Mouse (Mus musculus): Measurements from ENCODE around the gene Ly6g5b.
A peak's percentile ranks its signal among the peaks of the same experiment; 100 is the strongest.
"Not testable (repeated sequence)": the region's sequence is repeated elsewhere in the genome, so short reads cannot be mapped to it uniquely, and the experiment has no call there.

Ly6g5b gene

GRCm38 (mm10) chr17:35140490-35140996 lies 25.3 kb upstream of the Ly6g5b start:
- DNase-seq (ENCODE audit: low spot score) = no peak

DNA sequence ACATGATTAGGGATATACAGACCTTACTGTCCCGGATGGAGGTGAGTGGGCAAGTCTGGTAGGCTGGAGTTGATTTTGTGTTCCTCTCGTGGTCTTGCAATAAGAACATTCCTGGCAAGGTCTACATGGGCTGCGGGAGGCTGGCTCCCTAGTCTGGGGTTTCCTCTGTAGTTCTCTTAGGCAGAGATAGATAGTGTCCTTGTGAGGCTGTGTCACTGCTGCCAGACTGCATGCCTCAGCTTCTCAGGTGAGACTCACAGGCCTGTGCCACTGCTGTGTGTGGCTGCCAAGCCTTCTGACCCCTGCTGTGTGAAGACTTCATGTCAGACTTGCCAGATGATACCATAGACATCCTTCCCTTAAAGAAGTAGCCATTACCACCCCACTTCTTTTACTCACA lies 24.0 kb upstream of the Ly6g5b start:
- DNase-seq (ENCODE audit: low spot score) = no peak

DNA sequence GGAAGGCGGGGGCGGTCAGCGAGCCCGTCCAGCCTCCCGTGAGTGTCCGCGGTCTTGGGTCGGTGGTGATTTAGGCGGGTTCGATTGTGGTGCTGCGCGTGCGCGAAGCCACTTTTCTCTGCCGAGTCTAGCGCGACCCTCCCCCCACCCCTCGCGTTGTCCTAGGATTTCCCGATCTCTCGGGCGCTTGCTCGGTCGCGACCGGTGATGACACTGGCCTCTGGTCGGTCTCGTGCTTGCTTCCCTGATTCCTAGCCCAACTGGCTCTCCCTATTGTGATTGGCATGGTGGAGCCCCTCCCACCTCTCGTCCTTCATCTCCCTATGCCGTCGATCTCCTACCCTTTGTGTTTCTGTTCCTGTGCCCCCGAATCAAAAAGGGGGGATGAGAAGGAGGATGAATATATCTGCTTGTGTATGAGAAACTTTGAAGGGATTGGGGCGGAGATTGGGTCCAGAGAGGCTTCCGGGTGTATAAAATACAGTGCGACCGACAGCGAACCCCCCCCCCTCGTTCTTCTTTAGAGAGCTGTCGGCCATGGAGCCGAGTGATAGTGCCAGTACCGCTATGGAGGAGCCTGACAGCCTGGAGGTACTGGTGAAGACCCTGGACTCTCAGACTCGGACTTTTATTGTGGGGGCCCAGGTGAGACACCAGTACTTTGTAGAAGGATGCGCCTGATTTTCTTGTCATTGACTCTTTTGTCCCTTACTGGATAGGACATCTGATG lies 20.5 kb upstream of the Ly6g5b start:
- DNase-seq (ENCODE audit: low spot score) = no peak

DNA sequence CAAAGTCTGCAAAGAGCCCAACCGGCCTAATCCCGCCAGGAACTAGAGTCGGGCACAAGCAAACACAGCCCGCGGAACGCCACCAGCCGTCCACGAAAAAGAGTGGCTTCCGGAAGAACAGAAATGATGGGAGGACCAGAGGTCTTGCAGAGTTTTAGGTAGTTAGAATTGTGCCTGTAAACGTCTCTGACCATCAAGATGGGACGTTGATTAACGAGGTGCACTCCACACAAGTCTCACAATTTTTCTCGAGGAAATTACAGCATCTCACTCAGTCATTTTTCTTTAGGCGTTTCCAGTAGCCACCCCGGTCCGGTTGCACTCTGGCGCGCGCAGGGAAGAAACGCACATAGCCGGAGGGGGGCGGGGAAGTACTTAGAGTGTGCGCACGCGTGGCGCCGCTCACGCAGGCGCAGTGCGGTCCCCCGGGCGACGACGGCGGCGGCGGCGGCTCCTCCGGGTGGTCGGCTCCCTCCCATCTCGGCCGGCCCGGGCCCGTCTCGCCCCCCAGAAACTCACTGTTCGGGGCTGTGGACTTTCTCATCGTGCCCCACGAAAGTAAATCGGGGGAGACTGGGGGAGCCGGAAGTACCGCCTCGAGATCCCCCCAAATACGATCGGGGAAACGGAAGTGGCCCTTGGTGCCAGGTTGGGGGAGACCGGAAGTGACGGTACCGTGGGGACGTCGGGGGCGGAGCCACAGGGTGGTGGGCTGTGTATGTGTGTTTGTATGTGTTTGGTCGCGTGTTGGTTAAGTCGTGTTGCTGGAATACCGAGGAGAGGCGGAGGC lies 19.8 kb upstream of the Ly6g5b start, which contains the start of gene Bag6:
Gene Bag6 (plus strand): TSS at position 378 of the 790 bp plus-strand sequence.
- DNase-seq (ENCODE audit: low spot score) = peak; percentile 96

GRCm38 (mm10) chr17:35133517-35133916 lies 18.3 kb upstream of the Ly6g5b start:
- DNase-seq (ENCODE audit: low spot score) = no peak

- DNase-seq (ENCODE audit: low spot score) = no peak
Measured at GRCm38 (mm10) chr17:35132174-35132560, 16.9 kb upstream of the Ly6g5b start.

DNA sequence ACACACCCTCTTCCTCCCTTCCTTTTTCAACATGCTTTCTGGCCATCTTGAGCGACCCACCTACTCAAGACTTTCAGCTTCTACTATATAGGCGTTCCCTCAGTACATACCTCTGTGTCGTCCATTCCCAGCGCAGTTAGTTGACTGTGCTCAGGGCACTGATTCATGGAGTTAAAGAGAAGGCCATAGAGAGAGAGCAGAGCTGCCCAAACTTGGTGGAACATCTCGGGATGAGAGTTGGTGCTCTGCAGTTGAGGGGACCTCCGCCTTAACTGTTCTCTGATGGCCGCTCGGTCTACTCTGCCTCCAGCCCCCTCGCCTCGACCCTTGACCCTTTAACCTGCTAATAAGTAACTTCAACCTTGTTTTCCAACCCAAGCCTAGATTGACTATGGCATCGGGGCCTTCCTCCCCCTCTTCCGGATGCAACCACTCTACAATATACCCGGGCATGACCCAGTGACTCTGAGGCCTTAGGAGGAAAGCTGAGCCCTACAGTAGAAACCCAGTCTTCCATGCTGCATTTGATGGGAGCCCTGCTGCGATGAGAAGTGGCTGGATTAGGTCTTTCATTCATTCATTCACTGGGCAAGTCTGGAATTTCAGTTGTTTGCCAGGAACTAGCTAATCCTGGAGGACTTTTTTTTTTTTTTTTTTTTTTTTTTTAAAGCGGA lies 16.4 kb upstream of the Ly6g5b start, which contains the start of gene Apom:
Gene Apom (minus strand): TSS at position 551 of the 674 bp plus-strand sequence.
- no peak for DNase-seq (ENCODE audit: low spot score)

GRCm38 (mm10) chr17:35131038-35131437 lies 15.8 kb upstream of the Ly6g5b start:
- no peak for DNase-seq (ENCODE audit: low spot score)

- no peak for DNase-seq (ENCODE audit: low spot score)
Measured at GRCm38 (mm10) chr17:35128996-35129395, 13.8 kb upstream of the Ly6g5b start.

DNA sequence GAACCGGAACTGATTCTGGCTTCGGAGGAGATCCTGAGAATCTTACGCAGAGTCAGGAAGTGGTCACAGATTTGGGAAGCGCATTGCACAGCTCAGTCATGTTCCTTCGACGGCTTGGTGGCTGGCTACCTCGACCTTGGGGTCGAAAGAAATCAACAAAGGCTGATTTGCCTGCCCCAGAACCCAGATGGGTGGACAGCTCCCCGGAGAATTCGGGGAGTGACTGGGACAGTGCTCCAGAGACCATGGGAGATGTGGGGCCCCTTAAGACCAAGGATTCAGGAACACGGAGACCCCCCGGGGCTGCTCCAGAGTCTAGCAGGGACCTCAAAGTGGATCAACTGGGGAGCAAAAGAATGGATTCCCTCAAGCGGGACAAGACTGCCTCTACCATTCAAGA lies 11.8 kb upstream of the Ly6g5b start:
- DNase-seq (ENCODE audit: low spot score) = no peak

DNA sequence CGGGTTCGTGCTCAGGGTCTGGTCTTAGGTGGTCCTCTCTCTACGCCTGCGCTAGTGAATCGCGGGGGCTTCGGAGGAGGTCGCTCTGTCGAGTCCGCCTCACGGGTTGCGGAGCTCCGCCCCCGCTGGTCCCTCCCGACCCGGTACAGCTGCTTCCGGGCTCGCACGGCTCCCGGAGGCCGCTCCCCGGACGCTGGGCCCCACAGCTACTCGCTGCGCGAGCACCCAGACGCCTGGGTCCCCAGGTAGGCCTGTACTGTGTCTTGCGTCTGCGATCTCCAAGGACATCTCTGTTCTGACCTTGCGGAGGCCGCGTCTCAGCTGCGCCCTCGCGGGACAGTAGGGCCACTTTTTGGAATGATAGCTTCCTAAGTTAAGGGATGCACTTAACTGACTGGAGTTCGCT lies 11.0 kb upstream of the Ly6g5b start, which contains the start of gene D17H6S53E:
Gene D17H6S53E (plus strand): TSS at position 168 of the 406 bp plus-strand sequence.
- no peak for DNase-seq (ENCODE audit: low spot score)

DNA sequence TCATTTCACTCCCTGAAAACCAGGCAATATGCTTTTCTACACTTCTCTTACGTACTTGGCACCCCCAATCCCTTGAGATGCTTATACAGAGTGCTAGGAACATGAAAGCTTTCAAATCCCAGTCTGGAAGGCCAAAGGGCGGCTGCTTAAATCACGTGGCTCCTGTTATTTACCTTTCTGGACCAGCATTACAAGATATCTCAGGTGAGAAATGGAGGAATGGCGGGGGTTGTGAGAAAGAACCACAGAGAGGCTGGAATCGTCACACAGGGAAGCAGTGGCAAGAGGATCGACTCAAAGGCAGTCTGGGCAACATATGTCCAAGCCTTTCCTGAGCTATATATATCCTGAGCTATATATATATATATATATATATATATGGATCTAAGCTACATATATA lies 10.3 kb upstream of the Ly6g5b start:
- no peak for DNase-seq (ENCODE audit: low spot score)

GRCm38 (mm10) chr17:35125081-35125480 lies 9.9 kb upstream of the Ly6g5b start:
- DNase-seq (ENCODE audit: low spot score) = no peak

GRCm38 (mm10) chr17:35124261-35124896 lies 9.2 kb upstream of the Ly6g5b start:
- not testable (repeated sequence) for DNase-seq (ENCODE audit: low spot score)

DNA sequence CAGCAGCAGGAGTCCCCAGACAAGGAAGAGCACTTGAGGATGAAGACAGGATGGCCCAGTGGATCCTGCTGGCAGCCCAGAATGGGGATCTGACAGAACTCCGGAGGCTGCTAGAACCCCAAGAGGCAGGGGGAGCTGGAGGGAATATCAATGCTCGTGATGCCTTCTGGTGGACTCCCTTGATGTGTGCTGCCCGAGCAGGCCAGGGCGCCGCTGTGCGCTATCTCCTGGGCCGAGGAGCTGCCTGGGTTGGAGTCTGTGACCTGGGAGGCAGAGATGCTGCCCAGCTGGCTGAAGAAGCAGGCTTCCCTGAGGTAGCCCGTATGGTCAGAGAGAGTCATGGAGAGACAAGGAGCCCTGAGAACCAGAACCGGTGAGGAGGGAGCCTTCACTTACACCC lies 8.1 kb upstream of the Ly6g5b start:
- DNase-seq (ENCODE audit: low spot score) = not testable (repeated sequence)

GRCm38 (mm10) chr17:35121871-35122303 lies 6.7 kb upstream of the Ly6g5b start, which contains the start of gene Csnk2b:
TSS of gene Csnk2b (minus strand) at chr17:35122053.
- DNase-seq (ENCODE audit: low spot score) = peak; percentile 44

GRCm38 (mm10) chr17:35121143-35121799 lies 6.0 kb upstream of the Ly6g5b start, which contains the start of gene Gpank1:
TSS of gene Gpank1 (plus strand) at chr17:35121455.
- peak; percentile 89 for DNase-seq (ENCODE audit: low spot score)

DNA sequence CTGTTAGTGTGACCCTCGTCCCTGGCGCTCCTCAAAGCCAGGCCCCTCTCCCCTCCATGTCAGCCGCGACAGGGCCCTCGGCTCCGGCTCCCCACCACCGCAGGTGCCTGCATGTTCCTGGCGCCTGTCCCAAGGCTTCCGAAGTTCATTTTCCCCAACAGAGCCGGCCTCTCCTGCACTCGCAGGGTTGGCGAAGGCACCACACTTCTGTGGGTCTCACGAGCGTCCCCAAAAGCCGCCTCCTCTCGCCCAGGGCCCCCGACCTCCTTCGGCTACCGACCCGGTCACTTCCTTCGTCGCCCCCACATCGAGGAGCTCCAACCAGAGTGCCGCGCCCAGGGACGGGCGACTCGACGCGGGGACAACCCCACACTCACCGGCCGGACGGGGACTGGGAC lies 5.5 kb upstream of the Ly6g5b start:
- DNase-seq (ENCODE audit: low spot score) = no peak

DNA sequence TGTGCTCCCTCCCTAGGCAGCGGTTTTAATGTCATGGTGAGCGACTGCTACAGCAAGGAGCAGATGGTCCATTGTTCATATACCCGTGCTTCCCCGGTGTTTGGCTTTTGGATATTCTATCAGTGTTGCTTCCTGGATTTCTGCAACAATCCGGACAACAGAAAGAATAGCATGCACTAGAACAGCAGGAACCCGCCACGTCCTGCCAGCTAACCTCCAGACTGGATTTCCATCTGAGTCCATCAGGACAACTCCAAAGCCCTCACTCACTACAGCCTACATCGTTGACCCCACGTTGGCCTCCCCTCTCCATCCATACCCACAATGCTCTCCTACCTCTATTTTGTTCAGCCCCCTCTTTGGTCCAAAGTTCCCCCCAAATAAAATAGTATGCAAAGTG lies 3.5 kb downstream of the Ly6g5b start:
- no peak for DNase-seq (ENCODE audit: low spot score)

- no peak for DNase-seq (ENCODE audit: low spot score)
Measured at GRCm38 (mm10) chr17:35108097-35108496, 7.1 kb downstream of the Ly6g5b start, which contains the start of gene Ly6g5c. TSS of gene Ly6g5c (plus strand) at chr17:35108279.

DNA sequence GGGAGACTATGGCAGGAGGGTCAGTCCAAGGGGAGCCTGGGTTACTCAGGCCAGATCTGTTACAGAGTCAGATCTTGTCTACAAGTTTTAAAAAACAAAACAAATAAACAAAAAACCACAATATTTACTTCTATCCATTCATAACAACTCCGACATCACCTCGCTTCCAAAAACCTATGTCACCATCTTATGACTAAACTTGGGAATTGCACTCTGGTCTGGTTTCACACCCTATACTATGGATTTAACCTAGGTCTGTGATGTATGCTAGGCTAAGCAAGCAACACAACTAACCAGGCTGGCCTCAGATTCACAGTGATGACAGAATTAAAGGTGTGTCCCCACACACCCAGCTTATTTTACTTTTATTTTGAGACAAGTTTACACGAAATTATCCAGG lies 8.7 kb downstream of the Ly6g5b start:
- no peak for DNase-seq (ENCODE audit: low spot score)

Data from layer of hippocampus, adult 9-10 months (tissue).